Mouse (Mus musculus) cerebellum, adult 2 months (tissue): Measurements from ENCODE around the gene Slc26a10.
"Not testable (repeated sequence)": the region's sequence is repeated elsewhere in the genome, so short reads cannot be mapped to it uniquely, and the experiment has no call there.

Experiments
- CTCF ChIP-seq: fragments of 200-500 bp; IDR thresholded peaks from 2 replicates; pipeline ENCODE4 v1.5.1; 2011; ENCODE audit warnings: low read depth, mild to moderate bottlenecking, control low read depth, low read length, moderate library complexity, borderline replicate concordance; ENCODE audit not compliant: insufficient read depth
- POLR2A ChIP-seq: fragments of 200-500 bp; IDR thresholded peaks from 2 replicates; pipeline ENCODE4 v1.6.1; 2011; ENCODE audit warnings: low read length, control low read depth, borderline replicate concordance; ENCODE audit not compliant: insufficient read depth

DNA sequence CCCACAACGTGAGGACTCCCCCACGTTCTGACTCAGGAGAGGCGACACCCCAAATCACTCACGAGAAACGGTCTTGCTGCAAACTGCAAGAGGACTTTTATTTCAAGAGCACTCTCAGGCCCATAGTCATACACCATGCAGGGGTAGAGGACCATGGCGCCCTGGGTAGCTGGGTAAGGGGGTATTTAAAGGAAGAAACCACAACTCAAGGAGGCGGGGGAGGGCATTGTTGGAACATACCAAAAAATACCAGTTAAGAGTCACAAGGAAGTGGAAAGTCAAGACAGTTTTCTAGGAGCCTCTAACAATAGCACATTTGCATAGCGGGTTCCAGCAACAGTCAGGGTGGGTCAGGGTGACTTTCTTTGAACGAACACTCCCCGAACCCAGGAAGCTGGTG is 27.9 kb downstream of the Slc26a10 start:
- TF ChIP-seq CTCF, POLR2A: not testable (repeated sequence)
